Mouse (Mus musculus): ENCODE measurements around the gene Lce1k. TPM values are rescaled to one million over a fixed set of nuclear protein-coding genes. Genes with fewer than 3 reads are reported as not detected.

Gene Lce1k
- polyA plus RNA-seq, 1 experiment from 2014 or later, result not detected

Other genes starting within 250 kb of the Lce1k start
- gene Ivl, start 234.2 kb downstream of the Lce1k start, polyA plus RNA-seq (2015; fragmentation: Nextera tagmentation; extraction: Ambion mirVana), result 1.3 and 2.0 TPM in 2 replicates
- gene Smcp, start 218.9 kb downstream of the Lce1k start, polyA plus RNA-seq (2015; fragmentation: Nextera tagmentation; extraction: Ambion mirVana), result 1.4 and 1.7 TPM in 2 replicates
- not detected in 2 replicates for gene 2210017I01Rik, start 200.4 kb downstream of the Lce1k start, polyA plus RNA-seq (2015; fragmentation: Nextera tagmentation; extraction: Ambion mirVana)
- gene Lce6a, start 186.2 kb downstream of the Lce1k start, polyA plus RNA-seq (2015; fragmentation: Nextera tagmentation; extraction: Ambion mirVana), result not detected in 2 replicates
- gene Lce1a1, start 159.6 kb downstream of the Lce1k start, polyA plus RNA-seq (2015; fragmentation: Nextera tagmentation; extraction: Ambion mirVana), result 0.40 TPM in 1 of 2 replicates, not detected in the other
- not detected in 2 replicates for gene Lce1b, start 151.0 kb downstream of the Lce1k start, polyA plus RNA-seq (2015; fragmentation: Nextera tagmentation; extraction: Ambion mirVana)
- gene Lce1a2, start 137.6 kb downstream of the Lce1k start, polyA plus RNA-seq (2015; fragmentation: Nextera tagmentation; extraction: Ambion mirVana), result 0.26 and 0.45 TPM in 2 replicates
- 0.19 TPM in 1 of 2 replicates, not detected in the other for gene Lce1c, start 128.6 kb downstream of the Lce1k start, polyA plus RNA-seq (2015; fragmentation: Nextera tagmentation; extraction: Ambion mirVana)
- gene Lce1d, start 120.7 kb downstream of the Lce1k start, polyA plus RNA-seq (2015; fragmentation: Nextera tagmentation; extraction: Ambion mirVana), result not detected in 2 replicates
- gene Lce1e, start 98.8 kb downstream of the Lce1k start, polyA plus RNA-seq (2015; fragmentation: Nextera tagmentation; extraction: Ambion mirVana), result not detected in 2 replicates
- gene Lce1f, start 87.5 kb downstream of the Lce1k start, polyA plus RNA-seq (2015; fragmentation: Nextera tagmentation; extraction: Ambion mirVana), result not detected in 2 replicates
- gene Gm38119, start 68.8 kb downstream of the Lce1k start, polyA plus RNA-seq (2015; fragmentation: Nextera tagmentation; extraction: Ambion mirVana), result not detected in 2 replicates
- gene Lce1g, start 55.6 kb downstream of the Lce1k start, polyA plus RNA-seq (2015; fragmentation: Nextera tagmentation; extraction: Ambion mirVana), result not detected in 2 replicates
- gene Lce1h, start 42.8 kb downstream of the Lce1k start, polyA plus RNA-seq (2015; fragmentation: Nextera tagmentation; extraction: Ambion mirVana), result not detected in 2 replicates
- gene Lce1i, start 29.0 kb downstream of the Lce1k start, polyA plus RNA-seq (2015; fragmentation: Nextera tagmentation; extraction: Ambion mirVana), result 0.32 TPM in 1 of 2 replicates, not detected in the other
- gene Lce1j, start 17.4 kb downstream of the Lce1k start, polyA plus RNA-seq (2015; fragmentation: Nextera tagmentation; extraction: Ambion mirVana), result not detected in 2 replicates
- 0.84 and 1.4 TPM in 2 replicates for gene Kprp, start 19.4 kb upstream of the Lce1k start, polyA plus RNA-seq (2015; fragmentation: Nextera tagmentation; extraction: Ambion mirVana)
- gene Lce1l, start 43.4 kb upstream of the Lce1k start, polyA plus RNA-seq (2015; fragmentation: Nextera tagmentation; extraction: Ambion mirVana), result not detected in 2 replicates
- not detected in 2 replicates for gene 2310050C09Rik, start 62.3 kb upstream of the Lce1k start, polyA plus RNA-seq (2015; fragmentation: Nextera tagmentation; extraction: Ambion mirVana)
- 7.5 and 10.8 TPM in 2 replicates for gene Lce3a, start 118.3 kb upstream of the Lce1k start, polyA plus RNA-seq (2015; fragmentation: Nextera tagmentation; extraction: Ambion mirVana)
- 1.7 and 2.1 TPM in 2 replicates for gene Lce3b, start 125.1 kb upstream of the Lce1k start, polyA plus RNA-seq (2015; fragmentation: Nextera tagmentation; extraction: Ambion mirVana)
- 3.7 and 4.0 TPM in 2 replicates for gene Lce3c, start 136.6 kb upstream of the Lce1k start, polyA plus RNA-seq (2015; fragmentation: Nextera tagmentation; extraction: Ambion mirVana)
- gene Lce3d, start 149.5 kb upstream of the Lce1k start, polyA plus RNA-seq (2015; fragmentation: Nextera tagmentation; extraction: Ambion mirVana), result not detected in 2 replicates
- gene Lce3e, start 159.2 kb upstream of the Lce1k start, polyA plus RNA-seq (2015; fragmentation: Nextera tagmentation; extraction: Ambion mirVana), result 5.9 TPM in 2 replicates
- 25.6 and 36.2 TPM in 2 replicates for gene Lce3f, start 184.3 kb upstream of the Lce1k start, polyA plus RNA-seq (2015; fragmentation: Nextera tagmentation; extraction: Ambion mirVana)
- 83.5 and 173 TPM in 2 replicates for gene Crct1, start 207.8 kb upstream of the Lce1k start, polyA plus RNA-seq (2015; fragmentation: Nextera tagmentation; extraction: Ambion mirVana)
- 0.15 TPM in 1 of 2 replicates, not detected in the other for gene Lce1m, start 211.2 kb upstream of the Lce1k start, polyA plus RNA-seq (2015; fragmentation: Nextera tagmentation; extraction: Ambion mirVana)

All from stomach, embryonic 16.5 days (tissue).